Mouse (Mus musculus) skeletal muscle tissue, adult 2 months (tissue): ENCODE results near the gene Gm45711.
"Not testable (repeated sequence)": the region's sequence is repeated elsewhere in the genome, so short reads cannot be mapped to it uniquely, and the experiment has no call there.

Experiments
- DNase-seq: peaks from one replicate; pipeline ENCODE4 v3.0.0-alpha.2; 2012; ENCODE audit warnings: low read depth, low spot score

Gene Gm45711

DNA sequence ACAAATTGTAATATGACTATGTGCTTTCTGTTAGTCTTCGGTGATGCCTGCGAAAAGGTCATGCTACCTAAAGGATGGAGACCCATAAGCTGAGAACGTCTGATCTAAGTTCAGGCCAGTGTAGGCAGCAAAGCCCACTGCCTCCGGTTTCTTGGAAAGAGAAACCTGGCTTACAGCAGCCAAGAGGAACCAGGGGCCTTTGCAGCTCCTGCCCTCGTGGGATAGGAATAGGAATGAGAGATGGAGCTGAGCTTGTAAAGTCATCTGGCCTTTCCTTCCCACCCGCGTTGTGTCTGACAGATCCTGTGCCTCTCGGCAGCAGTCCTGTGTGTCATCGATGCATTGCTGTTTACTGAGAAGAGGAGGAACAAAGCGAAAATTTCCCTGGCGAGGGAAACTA, 11.4 kb upstream of the Gm45711 start, which contains the start of gene Gm11020:
Gm11020 (plus strand) TSS at position 301 of the 400 bp plus-strand sequence.
- DNase-seq: not testable (repeated sequence)

DNA sequence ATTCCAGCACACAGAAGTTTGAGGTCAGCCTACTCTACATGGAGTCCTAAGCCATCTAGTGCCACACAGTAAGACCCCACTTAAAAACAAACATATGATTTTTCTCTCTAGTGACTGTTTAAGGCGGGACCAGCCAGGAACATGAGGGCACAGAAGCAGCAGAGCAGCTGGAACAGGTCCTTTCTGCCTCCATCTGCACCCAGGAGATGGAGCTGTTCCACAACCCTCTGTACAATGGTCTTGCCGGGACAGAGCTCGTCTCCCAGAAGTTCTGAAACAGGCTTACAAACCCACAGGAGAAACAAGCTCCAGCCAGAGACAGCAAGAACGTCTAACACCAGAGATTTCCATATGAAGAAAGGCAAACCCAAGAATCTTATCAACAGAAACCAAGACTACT, 3.4 kb upstream of the Gm45711 start:
- peak; percentile 7 for DNase-seq

DNA sequence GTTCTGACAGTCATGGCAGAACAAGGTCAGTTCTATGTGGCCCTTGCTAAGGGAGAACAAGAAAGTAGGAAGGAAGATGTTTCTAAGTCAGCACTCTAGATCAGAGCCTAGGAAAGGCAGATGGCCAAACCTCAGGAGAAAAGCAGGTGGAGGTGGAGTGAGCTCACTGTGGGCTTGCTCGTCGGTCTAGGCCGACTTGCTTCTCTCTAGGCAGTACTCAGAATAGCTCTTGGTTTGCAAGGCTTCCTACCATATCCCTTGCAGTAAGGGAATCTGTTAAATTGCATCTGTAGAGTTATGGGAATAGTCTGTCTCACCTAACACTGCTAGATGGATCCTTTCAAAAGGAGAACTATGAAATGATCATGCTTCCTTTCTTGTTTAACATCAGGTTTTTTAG, 2.1 kb upstream of the Gm45711 start:
- not testable (repeated sequence) for DNase-seq

DNA sequence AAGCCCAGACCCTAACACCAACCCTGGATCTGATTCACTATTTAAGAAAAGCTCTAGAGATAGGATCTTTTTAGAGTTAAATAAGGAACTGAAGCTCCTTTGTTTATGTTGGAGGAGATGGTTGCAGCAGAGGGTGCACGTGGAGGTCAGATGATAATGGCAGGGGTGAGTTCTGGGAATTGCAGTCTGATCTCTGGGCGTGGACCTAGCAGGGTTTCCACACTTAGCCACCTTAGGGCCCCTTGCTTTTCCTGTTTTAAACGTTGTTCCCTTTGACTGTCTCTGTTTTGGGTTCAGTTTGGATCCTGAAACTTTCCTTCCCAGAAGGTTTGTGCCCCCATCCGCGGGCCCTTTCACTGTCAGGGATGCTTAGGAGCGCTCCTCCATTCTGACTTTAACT, 1.5 kb downstream of the Gm45711 start:
- DNase-seq: not testable (repeated sequence)

- no peak for DNase-seq
Observed at GRCm38 (mm10) chr8:104304962-104305361, 4.9 kb downstream of the Gm45711 start.

DNA sequence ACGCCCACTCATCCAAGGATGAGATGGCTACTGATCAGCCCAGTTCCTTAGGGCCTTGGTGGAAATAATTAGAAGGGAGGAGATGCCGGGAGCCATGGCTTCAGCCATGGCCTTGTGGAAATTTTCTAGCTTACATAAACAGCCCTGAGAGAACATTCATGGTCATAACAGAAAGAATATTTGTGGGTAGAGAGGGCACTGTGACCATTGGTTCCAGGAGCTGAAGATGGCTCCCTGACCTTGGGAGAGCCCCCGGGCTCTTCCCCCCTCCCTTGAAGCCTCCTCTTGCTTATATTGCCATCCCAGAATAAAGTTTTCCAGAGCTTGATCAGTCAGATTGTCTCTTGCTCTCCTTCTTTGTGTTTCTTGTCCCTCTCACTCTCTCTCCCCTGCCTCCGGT, 7.3 kb downstream of the Gm45711 start:
- not testable (repeated sequence) for DNase-seq

- DNase-seq: not testable (repeated sequence)
Observed at GRCm38 (mm10) chr8:104301577-104301976, 8.3 kb downstream of the Gm45711 start.

DNA sequence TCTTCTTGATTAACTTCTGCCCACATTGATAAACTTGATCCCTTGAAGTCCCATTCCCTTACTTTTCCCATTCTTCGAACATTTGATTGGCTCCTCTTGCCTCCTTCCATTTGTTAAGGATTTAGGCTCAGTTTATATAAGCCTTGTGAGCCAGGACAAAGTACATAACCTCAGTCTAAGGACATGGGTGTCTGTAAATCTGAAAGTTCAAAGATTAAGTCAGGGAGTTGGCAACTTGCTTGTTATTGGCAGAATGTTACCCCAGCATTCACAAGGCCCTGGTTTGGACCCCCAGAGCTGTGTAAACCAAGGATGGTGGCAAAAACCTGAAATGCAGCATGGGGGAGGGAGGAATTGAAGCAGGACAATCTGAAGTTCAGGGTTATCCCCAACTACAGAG, 15.5 kb downstream of the Gm45711 start:
- no peak for DNase-seq

GRCm38 (mm10) chr8:104293081-104293480, 16.8 kb downstream of the Gm45711 start, which contains the start of gene Cmtm2a:
Gene Cmtm2a, minus strand, starts transcription at chr8:104293181.
- DNase-seq: not testable (repeated sequence)

- DNase-seq: no peak
Observed at GRCm38 (mm10) chr8:104268937-104269440, 40.9 kb downstream of the Gm45711 start.

- DNase-seq: no peak
Observed at GRCm38 (mm10) chr8:104268368-104268767, 41.5 kb downstream of the Gm45711 start.

- DNase-seq: not testable (repeated sequence)
Observed at GRCm38 (mm10) chr8:104264271-104264935, 45.5 kb downstream of the Gm45711 start.

- not testable (repeated sequence) for DNase-seq
Observed at GRCm38 (mm10) chr8:104261802-104262201, 48.1 kb downstream of the Gm45711 start.

GRCm38 (mm10) chr8:104253016-104253415, 56.9 kb downstream of the Gm45711 start:
- no peak for DNase-seq

DNA sequence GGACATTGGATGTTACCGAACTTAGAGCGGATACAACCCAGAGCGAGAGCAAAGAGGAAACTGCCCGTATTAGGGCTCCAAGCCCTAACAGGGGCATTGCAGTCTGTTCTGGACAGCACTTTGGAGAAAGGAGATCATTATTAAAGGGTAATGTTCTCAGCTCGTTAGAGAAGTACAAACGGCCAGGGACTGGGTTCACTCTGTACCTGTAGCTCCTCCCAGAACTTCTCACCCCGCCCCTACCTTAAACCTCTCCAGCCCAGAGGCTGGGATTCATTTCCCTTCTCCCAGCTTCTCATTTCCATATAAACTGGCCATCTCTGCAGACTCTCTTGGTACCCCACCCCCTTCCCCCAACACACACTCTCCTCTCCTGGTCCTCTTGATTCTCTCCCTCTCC, 58.4 kb downstream of the Gm45711 start:
- DNase-seq: no peak

GRCm38 (mm10) chr8:104250439-104251367, 59.2 kb downstream of the Gm45711 start, which contains the start of gene Cklf:
Gene Cklf, plus strand, starts transcription at chr8:104250861.
- peak; percentile 92 for DNase-seq

GRCm38 (mm10) chr8:104249442-104249996, 60.4 kb downstream of the Gm45711 start:
- DNase-seq: no peak

- peak; percentile 64 for DNase-seq
Observed at GRCm38 (mm10) chr8:104248276-104248675, 61.6 kb downstream of the Gm45711 start, which contains the start of gene Tk2. Gene Tk2, minus strand, starts transcription at chr8:104248558.

- DNase-seq: no peak
Observed at GRCm38 (mm10) chr8:104247908-104248275, 62.0 kb downstream of the Gm45711 start.

DNA sequence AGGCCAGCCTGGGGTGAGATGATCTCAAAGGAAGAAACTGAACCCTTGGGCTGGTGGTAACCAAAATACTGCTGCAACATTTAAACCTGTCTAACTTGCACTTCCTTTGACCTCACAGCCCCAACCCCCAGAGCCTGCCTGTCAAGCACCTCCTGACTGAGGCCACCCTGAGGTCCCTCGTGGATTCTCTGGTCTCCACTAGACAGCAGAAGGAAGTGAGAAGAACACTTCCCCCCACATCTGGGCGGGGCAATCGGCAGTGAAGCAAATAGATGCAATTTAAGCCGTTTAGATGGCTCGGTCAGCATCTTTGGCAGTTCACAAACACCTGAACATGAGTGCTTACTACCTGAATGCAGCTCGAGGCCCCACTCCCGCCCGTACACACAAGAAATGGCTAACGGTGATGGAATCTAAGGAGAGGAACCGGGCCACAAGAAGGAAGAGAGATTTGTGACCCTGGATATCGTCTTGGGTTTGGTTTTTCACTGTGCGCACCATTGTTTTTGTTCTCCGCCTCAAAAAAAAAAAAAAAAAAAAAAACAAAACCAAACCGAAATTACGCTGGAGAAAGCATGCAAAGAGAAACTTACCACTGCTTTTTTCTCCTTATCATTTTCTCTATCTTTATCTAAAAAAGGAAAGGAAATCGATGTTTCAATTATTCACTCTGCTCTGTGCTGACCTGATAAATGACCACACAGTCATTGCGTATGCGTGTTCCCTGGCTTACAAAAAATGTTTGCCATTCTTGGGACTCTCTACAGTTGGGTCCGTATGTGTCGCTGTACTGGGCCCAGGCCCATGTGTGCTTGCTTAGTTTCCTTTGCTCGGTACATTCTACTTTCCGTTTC, 62.6 kb downstream of the Gm45711 start:
- peak; percentile 44 for DNase-seq

DNA sequence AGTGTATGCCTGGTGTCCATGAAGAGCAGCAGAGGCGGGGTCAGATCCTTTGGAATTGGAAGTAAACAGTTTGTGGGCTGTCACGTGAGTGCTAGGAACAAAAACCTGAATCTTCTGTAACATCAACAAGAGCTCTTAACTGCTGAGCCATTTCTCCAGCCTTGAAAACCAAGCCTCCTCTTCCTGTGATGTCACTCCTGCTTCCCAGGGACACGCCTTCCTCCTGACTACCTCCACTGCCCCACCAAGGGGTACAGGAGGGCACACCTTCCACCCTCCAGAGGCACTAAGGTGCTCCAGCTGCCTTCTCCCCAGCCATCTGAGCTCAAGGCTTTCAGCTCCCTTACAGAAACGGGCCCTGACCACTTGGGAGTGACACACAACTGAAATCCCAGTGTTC, 63.3 kb downstream of the Gm45711 start:
- DNase-seq: no peak
